Mouse (Mus musculus) intestine, embryonic 14.5 days (tissue): ENCODE measurements around the gene Sgtb. TPM values are rescaled to one million over a fixed set of nuclear protein-coding genes. Genes with fewer than 3 reads are reported as not detected.
A peak's percentile ranks its signal among the peaks of the same experiment; 100 is the strongest.

Source experiments
- ATAC-seq: fragments of 200-750 bp; cut with Nextera tagmentation; replicated peaks from 2 replicates; pipeline ENCODE4 v1.8.0; 2017; ENCODE audit warnings: low read depth, moderate number of reproducible peaks, moderate TSS enrichment, moderate library complexity; ENCODE audit not compliant: low FRiP score, low TSS enrichment
- DNase-seq: peaks from one replicate; pipeline ENCODE4 v3.0.0-alpha.2; 2018; ENCODE audit warnings: low spot score
- H3K27ac ChIP-seq: fragments of 300-500 bp; sonication (generic); 2 replicates; pipeline ENCODE4 v1.5.1; 2014; ENCODE audit warnings: low read depth, mild to moderate bottlenecking, control low read depth
- H3K27me3 ChIP-seq: fragments of 300-500 bp; sonication (generic); replicated peaks from 2 replicates; pipeline ENCODE4 v1.6.1; 2014; ENCODE audit warnings: low read length, control low read depth; ENCODE audit not compliant: control insufficient read depth, insufficient read depth
- H3K36me3 ChIP-seq: fragments of 300-500 bp; sonication (generic); 2 replicates; pipeline ENCODE4 v1.6.1; 2014; ENCODE audit warnings: low read length, control low read depth; ENCODE audit not compliant: control insufficient read depth, insufficient read depth
- H3K4me1 ChIP-seq: fragments of 300-500 bp; sonication (generic); replicated peaks from 2 replicates; pipeline ENCODE4 v1.6.1; 2014; ENCODE audit warnings: low read length, control low read depth, mixed read lengths; ENCODE audit not compliant: control insufficient read depth, insufficient read depth
- H3K4me2 ChIP-seq: fragments of 300-500 bp; sonication (generic); 2 replicates; pipeline ENCODE4 v1.6.1; 2014; ENCODE audit warnings: low read length
- H3K4me3 ChIP-seq: fragments of 300-500 bp; sonication (generic); 2 replicates; pipeline ENCODE4 v1.5.1; 2014; ENCODE audit warnings: low read depth, low read length, control low read depth, mixed read lengths
- H3K9ac ChIP-seq: fragments of 300-500 bp; sonication (generic); 2 replicates; pipeline ENCODE4 v1.6.1; 2014; ENCODE audit warnings: mild to moderate bottlenecking, low read length
- H3K9me3 ChIP-seq: fragments of 300-500 bp; sonication (generic); 2 replicates; pipeline ENCODE4 v1.6.1; 2016; ENCODE audit warnings: low read length, control low read depth; ENCODE audit not compliant: control insufficient read depth
- WGBS: fragments of 180-500 bp; shearing (Covaris S2); extraction: QIAGEN DNeasy Blood & Tissue Kit; methylation state at CpG from one replicate; pipeline ENCODE4 v1.1.7; 2014; 5-methylcytosine and 5-hydroxymethylcytosine counted together
- polyA plus RNA-seq: library from polyadenylated mRNA; unstranded; fragments of >200 nt; fragmentation: Nextera tagmentation; extraction: Ambion mirVana; gene quantifications from 2 replicates; pipeline ENCODE4 v1.2.1, GENCODE M21; 2014

The Sgtb gene
- polyA plus RNA-seq, 1 experiment from 2014 or later: 5.0 TPM

GRCm38 (mm10) chr13:104154180-104154579, 44.6 kb downstream of the Sgtb start:
- Histone ChIP-seq H3K9me3 (no peaks in the 10 kb centered on the region), H3K4me1 (no peaks in the 10 kb centered on the region), H3K27me3 (no peaks in the 10 kb centered on the region), H3K36me3 (peaks cover 40% of the 10 kb centered on the region), H3K4me3 (no peak overlapping the region), H3K4me2 (no peak overlapping the region), H3K9ac (no peak overlapping the region), H3K27ac (no peak overlapping the region)
- 93% methylated on average over 5 of the region's 5 CpGs for WGBS
- no peak for ATAC-seq
- DNase-seq: no peak

GRCm38 (mm10) chr13:104155106-104155505, 45.6 kb downstream of the Sgtb start:
- no peak for DNase-seq
- Histone ChIP-seq H3K36me3 (peaks cover 40% of the 10 kb centered on the region), H3K27me3 (no peaks in the 10 kb centered on the region), H3K4me3 (no peak overlapping the region), H3K4me2 (no peak overlapping the region), H3K9ac (no peak overlapping the region), H3K9me3 (no peaks in the 10 kb centered on the region), H3K27ac (no peak overlapping the region), H3K4me1 (no peaks in the 10 kb centered on the region)
- 88% methylated on average over 7 of the region's 7 CpGs for WGBS
- ATAC-seq: no peak

- no peak for DNase-seq
- no peaks in the 10 kb centered on the region for H3K27me3 ChIP-seq
- H3K9me3 ChIP-seq: no peaks in the 10 kb centered on the region
- peaks cover 44% of the 10 kb centered on the region for H3K36me3 ChIP-seq
- 81% methylated on average over 1 of the region's 1 CpGs for WGBS
- no peaks in the 10 kb centered on the region for H3K4me1 ChIP-seq
- ATAC-seq: no peak
- H3K27ac ChIP-seq: no peak overlapping the region
- no peak overlapping the region for H3K4me3 ChIP-seq
- no peak overlapping the region for H3K4me2 ChIP-seq
- no peak overlapping the region for H3K9ac ChIP-seq
Observed at GRCm38 (mm10) chr13:104155686-104156085, 46.1 kb downstream of the Sgtb start.

GRCm38 (mm10) chr13:104171711-104172110, 62.2 kb downstream of the Sgtb start:
- H3K27me3 ChIP-seq: no peaks in the 10 kb centered on the region
- DNase-seq: no peak
- H3K9me3 ChIP-seq: no peaks in the 10 kb centered on the region
- H3K36me3 ChIP-seq: peaks cover 25% of the 10 kb centered on the region
- H3K4me1 ChIP-seq: peaks cover 3% of the 10 kb centered on the region; the same call in 1 of the 2 replicates
- H3K9ac ChIP-seq: no peak overlapping the region
- no peak overlapping the region for H3K27ac ChIP-seq
- no peak for ATAC-seq
- 82% methylated on average over 5 of the region's 5 CpGs for WGBS
- no peak overlapping the region for H3K4me2 ChIP-seq
- H3K4me3 ChIP-seq: no peak overlapping the region

GRCm38 (mm10) chr13:104172498-104172897, 63.0 kb downstream of the Sgtb start:
- peaks cover 18% of the 10 kb centered on the region for H3K36me3 ChIP-seq
- H3K9ac ChIP-seq: no peak overlapping the region
- peaks cover 9% of the 10 kb centered on the region for H3K4me1 ChIP-seq
- no peak for ATAC-seq
- no peak overlapping the region for H3K4me2 ChIP-seq
- H3K9me3 ChIP-seq: no peaks in the 10 kb centered on the region
- H3K4me3 ChIP-seq: no peak overlapping the region
- H3K27ac ChIP-seq: no peak overlapping the region
- no peaks in the 10 kb centered on the region for H3K27me3 ChIP-seq
- DNase-seq: no peak

- 65% methylated on average over 3 of the region's 3 CpGs for WGBS
- Histone ChIP-seq H3K4me2 (peak overlapping the region; percentile 74), H3K4me1 (peaks cover 14% of the 10 kb centered on the region), H3K27ac (no peak overlapping the region), H3K4me3 (peak overlapping the region; percentile 73), H3K27me3 (no peaks in the 10 kb centered on the region), H3K36me3 (peaks cover 11% of the 10 kb centered on the region), H3K9ac (peak overlapping the region; percentile 39), H3K9me3 (no peaks in the 10 kb centered on the region)
- DNase-seq (no peak), ATAC-seq (no peak)
Observed at GRCm38 (mm10) chr13:104176874-104177273, 67.3 kb downstream of the Sgtb start.

GRCm38 (mm10) chr13:104177796-104178649, 68.5 kb downstream of the Sgtb start, which contains the start of gene Trappc13:
Gene Trappc13, minus strand, starts transcription at chr13:104178469.
- ATAC-seq: peak; percentile 87
- peak; percentile 93 for DNase-seq
- under 1% methylated on average over 32 of the region's 32 CpGs for WGBS
- Histone ChIP-seq H3K36me3 (peaks cover 15% of the 10 kb centered on the region), H3K4me2 (peak within 1 kb of the TSS; percentile 74), H3K4me1 (peaks cover 14% of the 10 kb centered on the region), H3K9ac (peak within 1 kb of the TSS; percentile 77), H3K27ac (peak within 1 kb of the TSS; percentile 79), H3K4me3 (peak within 1 kb of the TSS; percentile 73), H3K9me3 (no peaks in the 10 kb centered on the region), H3K27me3 (no peaks in the 10 kb centered on the region)

- Histone ChIP-seq H3K27me3 (no peaks in the 10 kb centered on the region), H3K4me1 (peaks cover 14% of the 10 kb centered on the region), H3K27ac (peak within 1 kb of the TSS; percentile 79), H3K4me2 (peak within 1 kb of the TSS; percentile 74), H3K4me3 (peak within 1 kb of the TSS; percentile 73), H3K36me3 (peaks cover 16% of the 10 kb centered on the region), H3K9me3 (no peaks in the 10 kb centered on the region), H3K9ac (peak within 1 kb of the TSS; percentile 77)
- ATAC-seq: peak; percentile 97
- peak; percentile 91 for DNase-seq
- WGBS: under 1% methylated on average over 38 of the region's 38 CpGs
Observed at GRCm38 (mm10) chr13:104178650-104179121, 69.1 kb downstream of the Sgtb start, which contains the start of gene Trim23. Gene Trim23, plus strand, starts transcription at chr13:104178797.
